Mouse (Mus musculus) liver, embryonic 12.5 days (tissue): Measurements from ENCODE around the gene Clec4a4. TPM values are rescaled to one million over a fixed set of nuclear protein-coding genes. Genes with fewer than 3 reads are reported as not detected.
"Not testable (repeated sequence)": the region's sequence is repeated elsewhere in the genome, so short reads cannot be mapped to it uniquely, and the experiment has no call there.

Experiments
- ATAC-seq: fragments of 200-750 bp; cut with Nextera tagmentation; 2 replicates; pipeline ENCODE4 v1.8.0; 2017; ENCODE audit warnings: moderate number of reproducible peaks, mild to moderate bottlenecking, moderate library complexity
- H3K27ac ChIP-seq: fragments of 300-500 bp; sonication (generic); 2 replicates; pipeline ENCODE4 v1.5.1; 2016; ENCODE audit warnings: mild to moderate bottlenecking
- H3K27me3 ChIP-seq: fragments of 300-500 bp; sonication (generic); replicated peaks from 2 replicates; pipeline ENCODE4 v1.6.1; 2016; ENCODE audit warnings: mild to moderate bottlenecking, moderate library complexity
- H3K36me3 ChIP-seq: fragments of 300-500 bp; sonication (generic); 2 replicates; pipeline ENCODE4 v1.6.1; 2016; ENCODE audit warnings: mild to moderate bottlenecking, moderate library complexity
- H3K4me1 ChIP-seq: fragments of 300-500 bp; sonication (generic); 2 replicates; pipeline ENCODE4 v1.6.1; 2016
- H3K4me2 ChIP-seq: fragments of 300-500 bp; sonication (generic); 2 replicates; pipeline ENCODE4 v1.6.1; 2016; ENCODE audit warnings: mild to moderate bottlenecking, moderate library complexity
- H3K4me3 ChIP-seq: fragments of 300-500 bp; sonication (generic); 2 replicates; pipeline ENCODE4 v1.5.1; 2016; ENCODE audit warnings: mild to moderate bottlenecking, moderate library complexity
- H3K9ac ChIP-seq: fragments of 300-500 bp; sonication (generic); 2 replicates; pipeline ENCODE4 v1.6.1; 2016; ENCODE audit warnings: mild to moderate bottlenecking, moderate library complexity
- H3K9me3 ChIP-seq: fragments of 300-500 bp; sonication (generic); replicated peaks from 2 replicates; pipeline ENCODE4 v1.6.1; 2016; ENCODE audit warnings: mild to moderate bottlenecking, moderate library complexity
- WGBS: fragments of 180-500 bp; shearing (Covaris S2); methylation state at CpG from one replicate; pipeline ENCODE4 v1.1.7; 2016; ENCODE audit not compliant: insufficient replicate concordance; 5-methylcytosine and 5-hydroxymethylcytosine counted together
- polyA plus RNA-seq: library from polyadenylated mRNA; unstranded; fragments of >200 nt; fragmentation: Nextera tagmentation; extraction: Ambion mirVana; gene quantifications from 2 replicates; pipeline ENCODE4 v1.2.1, GENCODE M21; 2016

Clec4a4 gene
- polyA plus RNA-seq: not detected in 2 replicates

DNA sequence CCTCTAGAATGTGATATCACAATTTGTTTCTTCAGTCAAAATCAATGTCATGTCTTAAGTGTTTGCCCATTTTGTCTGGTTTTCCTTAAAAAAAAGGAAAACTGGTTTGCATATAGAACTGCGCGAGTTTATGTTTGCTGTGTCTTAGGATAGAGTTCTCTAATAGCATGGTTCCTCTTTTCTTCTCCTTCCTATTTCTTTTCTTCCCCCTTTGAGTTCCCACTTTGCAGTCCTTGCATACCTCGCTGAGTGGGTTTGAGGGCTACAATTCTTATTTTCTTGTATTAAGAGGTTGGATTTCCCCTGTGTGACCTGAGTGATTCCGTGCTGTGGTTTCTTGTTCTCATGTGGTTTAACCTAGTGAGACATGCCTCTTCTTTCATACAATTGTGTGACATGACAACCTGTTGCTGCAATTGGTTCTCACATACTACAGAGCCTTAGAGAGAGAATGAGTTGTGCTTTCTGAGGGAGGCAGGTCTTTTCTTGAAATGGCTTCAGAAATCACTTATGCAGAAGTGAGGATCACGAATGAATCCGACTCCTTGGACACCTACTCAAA lies at the start of gene Clec4a4:
Clec4a4 (plus strand) TSS at position 492 of the 562 bp plus-strand sequence.
- Histone ChIP-seq H3K9ac (no peak within 1 kb of the TSS), H3K36me3 (no peaks in the 10 kb centered on the region), H3K27me3 (no peaks in the 10 kb centered on the region), H3K27ac (no peak within 1 kb of the TSS), H3K9me3 (no peaks in the 10 kb centered on the region; the same call in 1 of the 2 replicates), H3K4me2 (no peak within 1 kb of the TSS), H3K4me3 (no peak within 1 kb of the TSS), H3K4me1 (no peaks in the 10 kb centered on the region)
- 65% methylated on average over 6 of the region's 6 CpGs for WGBS
- ATAC-seq: no peak

DNA sequence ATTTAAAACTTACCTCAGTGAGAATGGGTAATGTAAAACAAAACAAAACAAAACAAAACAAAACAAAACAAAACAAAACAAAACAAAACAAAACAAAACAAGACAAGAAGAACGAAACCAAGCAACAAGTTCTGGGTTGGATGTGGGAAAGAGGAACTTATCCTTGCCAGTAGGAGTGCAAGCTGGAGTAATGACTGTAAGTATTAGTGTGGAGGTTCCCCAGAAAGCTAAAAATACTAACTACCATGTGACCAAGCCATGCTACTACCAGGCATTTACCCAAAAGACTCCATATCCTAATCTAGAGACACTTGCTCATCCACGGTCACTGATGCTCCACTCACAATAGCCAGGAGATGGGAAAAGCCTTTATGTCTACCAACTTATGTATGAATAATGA lies 43.4 kb upstream of the Clec4a4 start:
- Histone ChIP-seq H3K4me1 (no peaks in the 10 kb centered on the region), H3K4me2 (no peak overlapping the region), H3K9ac (no peak overlapping the region), H3K27me3 (no peaks in the 10 kb centered on the region), H3K27ac (no peak overlapping the region), H3K9me3 (no peaks in the 10 kb centered on the region; the same call in 1 of the 2 replicates), H3K4me3 (no peak overlapping the region), H3K36me3 (no peaks in the 10 kb centered on the region)
- WGBS: 56% methylated on average over 2 of the region's 2 CpGs
- ATAC-seq: no peak

DNA sequence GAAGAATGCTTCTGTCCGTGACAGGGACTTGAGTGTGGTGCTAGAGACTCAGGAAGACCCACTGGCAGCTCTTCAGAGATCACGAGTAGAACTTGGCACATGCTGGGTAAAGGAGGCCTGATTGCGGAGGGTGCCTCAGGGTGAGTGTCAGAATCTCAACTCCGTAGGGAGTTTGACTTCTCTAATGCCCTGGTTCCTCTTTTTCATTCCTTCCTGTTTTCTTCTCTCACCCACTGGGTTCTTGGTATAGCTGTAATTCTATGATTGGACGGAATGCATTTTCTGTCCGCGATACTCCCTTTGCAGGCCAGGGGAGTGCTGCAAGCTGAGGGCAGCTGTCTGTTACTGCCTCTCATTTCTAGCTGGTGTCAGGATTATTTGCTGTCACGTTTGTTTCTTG lies 37.8 kb upstream of the Clec4a4 start, which contains the start of gene Clec4a3:
Clec4a3 (plus strand) TSS at position 115 of the 400 bp plus-strand sequence.
- no peak for ATAC-seq
- Histone ChIP-seq H3K4me2 (no peak within 1 kb of the TSS), H3K4me1 (no peaks in the 10 kb centered on the region), H3K4me3 (no peak within 1 kb of the TSS), H3K27ac (no peak within 1 kb of the TSS), H3K9me3 (no peaks in the 10 kb centered on the region; the same call in 1 of the 2 replicates), H3K27me3 (no peaks in the 10 kb centered on the region), H3K9ac (no peak within 1 kb of the TSS), H3K36me3 (no peaks in the 10 kb centered on the region)
- WGBS: 68% methylated on average over 8 of the region's 8 CpGs

GRCm38 (mm10) chr6:122964562-122964961 lies 25.6 kb upstream of the Clec4a4 start:
- no peak for ATAC-seq
- Histone ChIP-seq H3K27ac (no peak overlapping the region), H3K27me3 (no peaks in the 10 kb centered on the region), H3K9me3 (no peaks in the 10 kb centered on the region), H3K4me2 (no peak overlapping the region), H3K4me3 (no peak overlapping the region), H3K9ac (no peak overlapping the region), H3K4me1 (no peaks in the 10 kb centered on the region), H3K36me3 (no peaks in the 10 kb centered on the region)
- WGBS: 53% methylated on average over 2 of the region's 2 CpGs

DNA sequence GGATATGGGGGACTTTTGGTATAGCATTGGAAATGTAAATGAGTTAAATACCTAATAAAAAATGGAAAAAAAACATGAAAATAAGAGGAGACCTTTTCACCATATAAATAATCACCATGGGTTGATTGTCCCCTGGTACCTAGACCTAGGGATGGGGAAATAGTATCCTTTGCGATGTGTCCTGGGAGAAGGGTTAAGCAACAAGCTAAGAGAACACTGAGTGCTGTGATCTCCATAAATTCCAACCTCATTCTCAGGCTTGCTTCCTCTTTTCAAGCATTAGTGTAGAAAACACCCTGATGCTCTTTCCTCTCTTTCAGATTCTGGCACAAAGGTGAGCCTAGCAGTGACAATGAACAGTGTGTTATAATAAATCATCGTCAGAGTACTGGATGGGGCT lies 21.1 kb upstream of the Clec4a4 start:
- Histone ChIP-seq H3K36me3 (no peaks in the 10 kb centered on the region), H3K27ac (no peak overlapping the region), H3K9ac (no peak overlapping the region), H3K4me2 (no peak overlapping the region), H3K9me3 (no peaks in the 10 kb centered on the region), H3K4me1 (no peaks in the 10 kb centered on the region), H3K27me3 (no peaks in the 10 kb centered on the region), H3K4me3 (no peak overlapping the region)
- 61% methylated on average over 2 of the region's 2 CpGs for WGBS
- ATAC-seq: no peak

GRCm38 (mm10) chr6:123004696-123005095 lies 14.5 kb downstream of the Clec4a4 start:
- H3K27me3 ChIP-seq, H3K4me1 ChIP-seq, H3K4me3 ChIP-seq, H3K27ac ChIP-seq, H3K9me3 ChIP-seq, H3K4me2 ChIP-seq, H3K36me3 ChIP-seq, ATAC-seq, H3K9ac ChIP-seq: not testable (repeated sequence)
- WGBS: 46% methylated on average over 2 of the region's 2 CpGs

DNA sequence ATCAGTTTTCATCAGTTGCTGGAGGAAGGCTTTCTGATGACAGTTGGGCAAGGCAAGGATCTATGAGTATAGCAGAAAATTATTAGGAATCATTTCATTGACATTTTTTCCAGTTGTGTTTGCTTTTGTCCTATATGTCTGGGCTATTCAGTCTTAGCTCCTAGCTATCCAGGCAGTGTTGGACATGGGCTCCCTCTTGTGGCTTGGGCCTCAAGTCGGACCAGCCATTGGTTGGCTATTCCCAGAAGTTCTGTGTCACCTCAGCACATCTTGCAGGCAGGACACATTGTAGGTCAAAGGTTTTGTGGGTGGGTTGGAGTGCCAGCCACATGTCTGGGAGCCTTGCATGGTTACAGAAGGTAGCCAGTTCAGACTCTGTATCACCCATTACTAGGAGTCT lies 15.4 kb downstream of the Clec4a4 start:
- H3K9me3 ChIP-seq: no peaks in the 10 kb centered on the region
- no peak overlapping the region for H3K4me3 ChIP-seq
- no peaks in the 10 kb centered on the region for H3K36me3 ChIP-seq
- H3K4me2 ChIP-seq: no peak overlapping the region
- no peak overlapping the region for H3K9ac ChIP-seq
- WGBS: 30% methylated on average over 1 of the region's 1 CpGs
- ATAC-seq: no peak
- H3K27ac ChIP-seq: no peak overlapping the region
- H3K4me1 ChIP-seq: no peaks in the 10 kb centered on the region
- H3K27me3 ChIP-seq: no peaks in the 10 kb centered on the region

- Histone ChIP-seq H3K9me3 (peaks cover 7% of the 10 kb centered on the region; the same call in 1 of the 2 replicates), H3K4me1 (no peaks in the 10 kb centered on the region), H3K4me3 (no peak within 1 kb of the TSS), H3K27ac (no peak within 1 kb of the TSS), H3K4me2 (no peak within 1 kb of the TSS), H3K9ac (no peak within 1 kb of the TSS), H3K27me3 (no peaks in the 10 kb centered on the region), H3K36me3 (no peaks in the 10 kb centered on the region)
- WGBS: 62% methylated on average over 2 of the region's 2 CpGs
- no peak for ATAC-seq
These were observed 59.7 kb downstream of the Clec4a4 start, which contains the start of gene Clec4b1 for GRCm38 (mm10) chr6:123049742-123050372. Gene Clec4b1 (plus strand): TSS chr6:123049962.

Other genes with a start within 250 kb of the Clec4a4 start
- gene Slc2a3, start 188.7 kb upstream of the Clec4a4 start, polyA plus RNA-seq: 35.5 and 38.7 TPM in 2 replicates
- 2.0 and 2.4 TPM in 2 replicates for gene Foxj2, start 170.5 kb upstream of the Clec4a4 start, polyA plus RNA-seq
- 1.5 TPM in 2 replicates for gene C3ar1, start 134.2 kb upstream of the Clec4a4 start, polyA plus RNA-seq
- 28.3 and 32.9 TPM in 2 replicates for gene Necap1, start 115.9 kb upstream of the Clec4a4 start, polyA plus RNA-seq
- 1.8 and 2.6 TPM in 2 replicates for gene Clec4a1, start 68.5 kb upstream of the Clec4a4 start, polyA plus RNA-seq
- 1.2 TPM in 2 replicates for gene Clec4a3, start 37.9 kb upstream of the Clec4a4 start, polyA plus RNA-seq
- gene Clec4b1, start 59.6 kb downstream of the Clec4a4 start, polyA plus RNA-seq: not detected in 2 replicates
- 2.5 and 3.3 TPM in 2 replicates for gene Clec4a2, start 116.1 kb downstream of the Clec4a4 start, polyA plus RNA-seq
- gene Clec4b2, start 182.5 kb downstream of the Clec4a4 start, polyA plus RNA-seq: not detected in 2 replicates
- gene Clec4n, start 239.5 kb downstream of the Clec4a4 start, polyA plus RNA-seq: 4.8 and 6.4 TPM in 2 replicates